Mouse (Mus musculus): ENCODE measurements around the gene Noto. TPM values are rescaled to one million over a fixed set of nuclear protein-coding genes. Genes with fewer than 3 reads are reported as not detected.

The Noto gene
- polyA plus RNA-seq, 1 experiment from 2014 or later = not detected

- peak overlapping the region; percentile 15 for H3K4me3 ChIP-seq (ENCODE audit: low read depth, low read length)
- peaks cover 36% of the 10 kb centered on the region for H3K27me3 ChIP-seq (ENCODE audit: control insufficient read depth, insufficient read depth, low read length)
- no peaks in the 10 kb centered on the region for H3K36me3 ChIP-seq (ENCODE audit: control insufficient read depth, insufficient read depth, low read length)
- no peaks in the 10 kb centered on the region; the same call in 1 of the 2 replicates for H3K4me1 ChIP-seq (ENCODE audit: control insufficient read depth, insufficient read depth, low read length)
- H3K27ac ChIP-seq (ENCODE audit: low read depth, low read length) = no peak overlapping the region
- DNase-seq (ENCODE audit: low spot score) (peak; percentile 42), ATAC-seq (ENCODE audit: insufficient read depth, low FRiP score, low TSS enrichment) (no peak)
- WGBS = 3% methylated on average over 31 of the region's 31 CpGs
- H3K4me2 ChIP-seq (ENCODE audit: low read depth) = peak overlapping the region; percentile 35
- peak overlapping the region; percentile 15; the same call in 1 of the 2 replicates for H3K9ac ChIP-seq (ENCODE audit: low read length)
- no peaks in the 10 kb centered on the region for H3K9me3 ChIP-seq (ENCODE audit: control insufficient read depth, low read length)
Observed at GRCm38 (mm10) chr6:85409003-85409402, 14.7 kb upstream of the Noto start.

GRCm38 (mm10) chr6:85410771-85411273, 12.9 kb upstream of the Noto start:
- Histone ChIP-seq H3K4me2 (ENCODE audit: low read depth) (no peak overlapping the region), H3K9ac (ENCODE audit: low read length) (no peak overlapping the region), H3K27me3 (ENCODE audit: control insufficient read depth, insufficient read depth, low read length) (peaks cover 36% of the 10 kb centered on the region), H3K36me3 (ENCODE audit: control insufficient read depth, insufficient read depth, low read length) (no peaks in the 10 kb centered on the region), H3K4me1 (ENCODE audit: control insufficient read depth, insufficient read depth, low read length) (no peaks in the 10 kb centered on the region; the same call in 1 of the 2 replicates), H3K9me3 (ENCODE audit: control insufficient read depth, low read length) (no peaks in the 10 kb centered on the region), H3K4me3 (ENCODE audit: low read depth, low read length) (no peak overlapping the region), H3K27ac (ENCODE audit: low read depth, low read length) (no peak overlapping the region)
- peak; percentile 85 for DNase-seq (ENCODE audit: low spot score)
- no peak for ATAC-seq (ENCODE audit: insufficient read depth, low FRiP score, low TSS enrichment)
- WGBS = 13% methylated on average over 13 of the region's 13 CpGs

- 47% methylated on average over 3 of the region's 3 CpGs for WGBS
- H3K9ac ChIP-seq (ENCODE audit: low read length) = no peak overlapping the region
Observed at GRCm38 (mm10) chr6:85415829-85416228, 7.9 kb upstream of the Noto start.

GRCm38 (mm10) chr6:85419150-85419549, 4.5 kb upstream of the Noto start:
- Histone ChIP-seq H3K27me3 (ENCODE audit: control insufficient read depth, insufficient read depth, low read length) (peaks cover 12% of the 10 kb centered on the region), H3K4me1 (ENCODE audit: control insufficient read depth, insufficient read depth, low read length) (no peaks in the 10 kb centered on the region), H3K4me3 (ENCODE audit: low read depth, low read length) (no peak overlapping the region), H3K36me3 (ENCODE audit: control insufficient read depth, insufficient read depth, low read length) (no peaks in the 10 kb centered on the region), H3K4me2 (ENCODE audit: low read depth) (no peak overlapping the region), H3K27ac (ENCODE audit: low read depth, low read length) (no peak overlapping the region), H3K9me3 (ENCODE audit: control insufficient read depth, low read length) (no peaks in the 10 kb centered on the region), H3K9ac (ENCODE audit: low read length) (no peak overlapping the region)
- ATAC-seq (ENCODE audit: insufficient read depth, low FRiP score, low TSS enrichment) (no peak), DNase-seq (ENCODE audit: low spot score) (peak; percentile 2)
- 89% methylated on average over 2 of the region's 2 CpGs for WGBS

More at GRCm38 (mm10) chr6:85415829-85416228, 7.9 kb upstream of the Noto start:
- Histone ChIP-seq H3K36me3 (ENCODE audit: control insufficient read depth, insufficient read depth, low read length) (no peaks in the 10 kb centered on the region), H3K27ac (ENCODE audit: low read depth, low read length) (no peak overlapping the region), H3K9me3 (ENCODE audit: control insufficient read depth, low read length) (no peaks in the 10 kb centered on the region), H3K27me3 (ENCODE audit: control insufficient read depth, insufficient read depth, low read length) (no peaks in the 10 kb centered on the region), H3K4me1 (ENCODE audit: control insufficient read depth, insufficient read depth, low read length) (no peaks in the 10 kb centered on the region), H3K4me3 (ENCODE audit: low read depth, low read length) (no peak overlapping the region), H3K4me2 (ENCODE audit: low read depth) (no peak overlapping the region)
- no peak for ATAC-seq (ENCODE audit: insufficient read depth, low FRiP score, low TSS enrichment)
- peak; percentile 1 for DNase-seq (ENCODE audit: low spot score)

GRCm38 (mm10) chr6:85431274-85431841, 7.7 kb downstream of the Noto start:
- H3K9me3 ChIP-seq (ENCODE audit: control insufficient read depth, low read length) = no peaks in the 10 kb centered on the region
- no peaks in the 10 kb centered on the region; the same call in 1 of the 2 replicates for H3K4me1 ChIP-seq (ENCODE audit: control insufficient read depth, insufficient read depth, low read length)
- 51% methylated on average over 8 of the region's 8 CpGs for WGBS
- no peaks in the 10 kb centered on the region; the same call in 1 of the 2 replicates for H3K27me3 ChIP-seq (ENCODE audit: control insufficient read depth, insufficient read depth, low read length)
- H3K27ac ChIP-seq (ENCODE audit: low read depth, low read length) = no peak overlapping the region
- peak overlapping the region; percentile 93 for H3K4me3 ChIP-seq (ENCODE audit: low read depth, low read length)
- ATAC-seq (ENCODE audit: insufficient read depth, low FRiP score, low TSS enrichment) = peak; percentile 68; the same call in 1 of the 2 replicates
- no peaks in the 10 kb centered on the region for H3K36me3 ChIP-seq (ENCODE audit: control insufficient read depth, insufficient read depth, low read length)
- peak overlapping the region; percentile 68 for H3K9ac ChIP-seq (ENCODE audit: low read length)
- DNase-seq (ENCODE audit: low spot score) = no peak
- peak overlapping the region; percentile 85 for H3K4me2 ChIP-seq (ENCODE audit: low read depth)

GRCm38 (mm10) chr6:85431842-85432431, 8.3 kb downstream of the Noto start, which contains the start of gene Smyd5:
Smyd5 (plus strand) TSS chr6:85431989.
- no peaks in the 10 kb centered on the region for H3K9me3 ChIP-seq (ENCODE audit: control insufficient read depth, low read length)
- H3K27ac ChIP-seq (ENCODE audit: low read depth, low read length) = no peak within 1 kb of the TSS
- H3K4me3 ChIP-seq (ENCODE audit: low read depth, low read length) = peak within 1 kb of the TSS; percentile 93
- H3K27me3 ChIP-seq (ENCODE audit: control insufficient read depth, insufficient read depth, low read length) = no peaks in the 10 kb centered on the region; the same call in 1 of the 2 replicates
- peak within 1 kb of the TSS; percentile 68 for H3K9ac ChIP-seq (ENCODE audit: low read length)
- H3K36me3 ChIP-seq (ENCODE audit: control insufficient read depth, insufficient read depth, low read length) = no peaks in the 10 kb centered on the region
- DNase-seq (ENCODE audit: low spot score) (peak; percentile 89), ATAC-seq (ENCODE audit: insufficient read depth, low FRiP score, low TSS enrichment) (peak; percentile 67)
- peak within 1 kb of the TSS; percentile 85 for H3K4me2 ChIP-seq (ENCODE audit: low read depth)
- 0% methylated on average over 39 of the region's 39 CpGs for WGBS
- no peaks in the 10 kb centered on the region; the same call in 1 of the 2 replicates for H3K4me1 ChIP-seq (ENCODE audit: control insufficient read depth, insufficient read depth, low read length)

GRCm38 (mm10) chr6:85433865-85434264, 10.2 kb downstream of the Noto start:
- DNase-seq (ENCODE audit: low spot score) (no peak), ATAC-seq (ENCODE audit: insufficient read depth, low FRiP score, low TSS enrichment) (no peak)
- no peak overlapping the region for H3K4me3 ChIP-seq (ENCODE audit: low read depth, low read length)
- no peak overlapping the region for H3K4me2 ChIP-seq (ENCODE audit: low read depth)
- WGBS = 87% methylated on average over 5 of the region's 5 CpGs
- H3K9me3 ChIP-seq (ENCODE audit: control insufficient read depth, low read length) = no peaks in the 10 kb centered on the region
- no peak overlapping the region for H3K27ac ChIP-seq (ENCODE audit: low read depth, low read length)
- H3K4me1 ChIP-seq (ENCODE audit: control insufficient read depth, insufficient read depth, low read length) = no peaks in the 10 kb centered on the region; the same call in 1 of the 2 replicates
- peaks cover 3% of the 10 kb centered on the region; the same call in 1 of the 2 replicates for H3K36me3 ChIP-seq (ENCODE audit: control insufficient read depth, insufficient read depth, low read length)
- no peak overlapping the region for H3K9ac ChIP-seq (ENCODE audit: low read length)
- no peaks in the 10 kb centered on the region for H3K27me3 ChIP-seq (ENCODE audit: control insufficient read depth, insufficient read depth, low read length)

GRCm38 (mm10) chr6:85436204-85436603, 12.5 kb downstream of the Noto start:
- Histone ChIP-seq H3K9me3 (ENCODE audit: control insufficient read depth, low read length) (no peaks in the 10 kb centered on the region), H3K36me3 (ENCODE audit: control insufficient read depth, insufficient read depth, low read length) (peaks cover 5% of the 10 kb centered on the region), H3K4me3 (ENCODE audit: low read depth, low read length) (no peak overlapping the region), H3K27me3 (ENCODE audit: control insufficient read depth, insufficient read depth, low read length) (no peaks in the 10 kb centered on the region), H3K4me2 (ENCODE audit: low read depth) (no peak overlapping the region), H3K9ac (ENCODE audit: low read length) (no peak overlapping the region), H3K4me1 (ENCODE audit: control insufficient read depth, insufficient read depth, low read length) (no peaks in the 10 kb centered on the region; the same call in 1 of the 2 replicates), H3K27ac (ENCODE audit: low read depth, low read length) (no peak overlapping the region)
- no peak for DNase-seq (ENCODE audit: low spot score)
- no peak for ATAC-seq (ENCODE audit: insufficient read depth, low FRiP score, low TSS enrichment)
- WGBS = 97% methylated on average over 1 of the region's 1 CpGs

Measured in neural tube, embryonic 11.5 days (tissue).